Mouse (Mus musculus) erythroblast, adult 5-6 weeks (primary cell): Measurements from ENCODE around the gene Phyh. TPM values are rescaled to one million over a fixed set of nuclear protein-coding genes. Genes with fewer than 3 reads are reported as not detected.
"Not testable (repeated sequence)": the region's sequence is repeated elsewhere in the genome, so short reads cannot be mapped to it uniquely, and the experiment has no call there.

ENCODE experiments used
- ATAC-seq: replicated peaks from 2 replicates; pipeline ENCODE4 v1.8.0; 2016; ENCODE audit warnings: moderate number of reproducible peaks, mild to moderate bottlenecking, moderate TSS enrichment, inconsistent platforms; ENCODE audit not compliant: poor library complexity, low FRiP score, severe bottlenecking
- total RNA-seq, 2 experiments: library from RNA; stranded (forward) in 1 of 2; stranded (reverse) in 1 of 2; fragments of 150-400 nt in 1 of 2; fragments of 200-764, 138-1000 nt in 1 of 2; gene quantifications; 2 replicates each; pipeline versions ENCODE4 v1.2.3 to v1.2.4; 2015 to 2017; ENCODE audit warnings: low replicate concordance in 2 of 2

Phyh gene
- total RNA-seq, 2 experiments from 2014 or later, result 14.3 to 31.1 TPM

DNA sequence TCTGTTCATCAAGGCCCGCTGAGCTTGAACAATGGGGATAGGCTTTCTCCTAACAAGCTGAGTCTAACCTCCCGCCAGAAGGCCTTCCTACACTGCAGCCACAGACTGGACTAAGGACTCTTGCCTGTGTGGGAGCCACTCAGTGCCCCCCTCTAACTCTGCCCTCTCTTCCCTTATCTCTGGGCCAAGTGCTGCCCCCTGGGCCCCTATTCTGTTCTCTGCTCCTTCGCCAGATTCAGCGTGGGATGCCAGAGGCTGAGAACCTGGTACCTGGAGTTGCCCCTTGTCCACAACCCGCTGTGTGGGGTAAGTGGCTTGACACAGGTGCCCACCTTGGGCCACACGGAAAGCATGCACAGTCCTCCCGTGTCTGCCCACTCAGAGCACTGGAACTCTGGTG lies 4.9 kb upstream of the Phyh start:
- ATAC-seq, result no peak

DNA sequence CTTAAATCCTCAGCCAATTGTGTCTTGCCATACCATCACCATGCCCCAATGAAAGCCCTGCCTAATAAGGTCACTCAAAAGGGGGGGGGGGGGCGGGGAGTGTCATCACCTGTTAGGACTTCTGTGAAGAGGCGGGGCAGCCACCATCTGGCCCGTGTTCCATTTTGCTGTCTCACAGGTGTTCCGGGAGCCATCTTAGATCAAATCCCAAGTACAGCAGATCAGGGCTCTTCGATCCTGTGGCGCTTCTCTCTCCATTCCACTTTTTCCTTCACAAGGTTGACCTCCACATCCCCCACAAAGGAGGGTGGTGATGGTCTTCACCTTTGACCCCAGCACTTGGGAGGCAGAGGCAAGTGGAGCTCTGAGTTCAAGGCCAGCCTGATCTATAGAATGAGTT lies 2.8 kb upstream of the Phyh start:
- no peak for ATAC-seq

DNA sequence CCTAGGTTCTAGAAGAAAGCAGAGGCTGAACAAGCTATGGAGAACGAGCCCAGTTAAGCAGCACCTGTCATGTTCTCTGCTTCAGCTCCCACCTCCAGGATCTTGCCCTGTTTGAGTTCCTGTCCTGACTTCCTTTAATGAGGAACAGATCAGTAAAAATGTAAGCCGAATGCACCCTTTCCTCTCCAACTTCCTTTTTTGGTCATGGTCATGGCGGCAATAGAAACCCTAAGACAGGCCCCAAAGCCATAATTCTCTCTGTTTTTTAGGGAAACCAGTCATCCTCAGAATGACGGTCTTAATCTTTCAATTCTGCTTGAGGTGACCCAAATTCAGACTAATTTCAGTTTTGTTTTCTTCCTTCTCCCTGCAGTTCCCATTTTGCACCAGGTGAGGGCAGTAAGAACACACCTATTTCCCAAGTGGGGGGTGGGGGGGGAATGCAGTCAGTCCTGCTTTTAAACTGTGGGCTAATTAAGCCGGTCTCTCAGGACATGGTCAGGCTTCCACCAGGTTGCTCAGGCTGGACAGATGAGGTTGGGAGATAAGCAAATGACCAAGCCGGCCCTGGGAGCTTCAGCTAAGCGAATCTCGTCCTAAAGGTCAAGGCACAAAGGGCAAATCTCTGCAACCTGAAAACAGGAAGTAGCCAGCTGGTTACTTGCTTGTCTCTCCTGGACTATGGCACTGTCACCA lies 1.3 kb upstream of the Phyh start:
- 0 out of 2 replicates have a peak, but pooled peaks have one; percentile 39 for ATAC-seq

DNA sequence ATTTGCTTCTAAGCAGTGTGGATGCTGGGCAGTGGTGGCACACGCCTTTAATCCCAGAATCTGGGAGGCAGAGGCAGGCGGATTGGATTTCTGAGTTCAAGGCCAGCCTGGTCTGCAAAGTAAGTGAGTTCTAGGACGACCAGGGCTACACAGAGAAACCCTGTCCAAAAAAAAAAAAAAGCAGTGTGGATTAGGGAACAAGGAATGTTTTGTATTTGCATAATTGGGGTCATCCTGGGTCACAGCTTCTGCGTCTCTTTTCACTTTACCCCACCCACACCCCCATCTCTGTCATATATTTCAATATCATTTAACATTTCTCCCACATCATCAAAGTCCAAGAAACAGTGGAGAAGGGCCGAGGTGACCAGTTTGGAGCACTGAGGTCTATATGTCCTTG lies 2.2 kb downstream of the Phyh start:
- no peak for ATAC-seq

DNA sequence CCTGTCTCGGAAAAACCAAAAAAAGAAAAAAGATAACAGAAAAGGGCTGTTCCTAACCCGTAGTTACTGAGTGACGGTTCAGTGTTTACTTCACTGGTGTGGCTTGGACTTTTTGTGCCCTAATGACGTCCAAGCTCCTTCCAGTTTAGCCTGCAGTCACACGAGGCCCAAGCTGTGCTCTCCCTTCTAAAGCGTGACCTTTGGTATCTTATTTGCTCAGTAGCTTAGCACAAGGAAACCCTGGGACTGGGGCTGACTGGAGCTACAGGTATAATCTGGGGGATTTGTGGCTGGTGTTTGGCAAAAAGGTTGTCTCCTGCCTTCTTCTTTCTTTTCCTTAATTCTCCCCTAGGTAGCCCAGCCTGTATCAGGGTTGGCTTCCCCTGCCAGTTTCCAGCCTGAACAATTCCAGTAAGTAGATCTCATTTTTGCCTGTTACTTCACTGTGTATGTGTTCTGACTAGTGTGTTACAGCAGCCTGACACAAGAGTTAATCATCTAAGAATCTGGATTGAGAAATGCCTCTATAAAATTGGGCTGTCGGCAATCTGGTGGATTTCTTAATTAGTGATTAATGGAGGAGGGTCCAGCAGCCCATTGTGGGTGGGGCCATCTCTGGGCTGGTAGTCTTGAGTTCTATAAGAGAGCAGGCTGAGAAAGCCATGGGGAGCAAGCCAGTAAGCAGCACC lies 3.8 kb downstream of the Phyh start:
- ATAC-seq, result no peak

DNA sequence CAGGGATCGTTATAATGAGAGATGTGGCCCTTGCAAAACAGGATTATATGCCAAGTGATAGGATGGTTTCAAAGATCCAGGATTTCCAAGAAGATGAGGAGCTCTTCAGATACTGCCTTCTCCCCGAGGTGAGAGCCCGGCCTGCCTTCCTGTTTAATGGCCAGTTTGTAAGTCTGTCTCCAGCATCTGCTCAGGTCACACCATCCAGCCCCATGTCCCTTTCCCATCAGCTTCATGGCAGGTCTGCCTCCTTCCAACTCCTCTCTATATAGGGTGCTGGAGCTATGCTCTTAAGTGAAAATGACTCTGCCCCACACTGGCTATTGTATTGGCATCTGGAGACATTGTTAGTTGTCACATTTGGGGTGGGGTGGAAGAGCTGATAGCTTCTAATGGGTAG lies 8.6 kb downstream of the Phyh start:
- no peak for ATAC-seq

DNA sequence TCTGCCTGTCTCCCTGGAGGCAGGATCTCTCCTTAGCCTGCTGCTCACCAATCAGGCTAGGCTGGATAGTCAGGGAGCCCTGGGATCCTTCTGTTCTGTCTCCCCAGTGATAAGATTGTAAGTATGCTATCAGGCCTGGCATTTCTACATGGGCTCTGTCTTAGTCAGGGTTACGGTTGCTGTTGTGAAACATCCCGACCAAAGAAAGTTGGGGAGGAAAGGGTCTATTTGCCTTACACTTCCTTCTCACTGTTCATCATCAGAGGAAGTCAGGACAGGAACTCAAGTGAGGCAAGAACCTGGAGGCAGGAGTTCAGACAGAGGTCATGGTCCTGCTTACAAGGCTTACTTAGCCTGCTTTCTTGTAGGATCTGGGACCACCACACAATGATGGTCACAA lies 10.4 kb downstream of the Phyh start:
- no peak for ATAC-seq

DNA sequence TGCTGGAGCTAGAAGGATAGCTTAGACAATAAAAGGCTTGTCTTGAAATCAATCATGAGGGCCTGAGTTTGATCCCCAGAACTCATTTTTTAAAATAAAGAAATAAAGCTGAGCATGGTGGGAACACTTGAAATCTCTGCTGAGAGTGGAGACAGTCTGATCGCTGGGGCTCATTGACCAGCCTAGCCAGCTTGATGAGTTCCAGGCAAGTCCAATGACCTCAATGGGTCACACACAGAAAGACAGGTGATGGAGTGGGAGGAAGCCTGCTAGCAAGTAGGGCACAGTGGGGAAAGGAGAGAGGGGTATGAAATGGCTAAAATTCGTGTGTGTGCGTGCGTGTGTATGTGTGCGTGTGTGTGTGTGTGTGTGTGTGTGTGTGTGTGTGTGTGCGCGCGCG lies 15.7 kb downstream of the Phyh start:
- no peak for ATAC-seq

DNA sequence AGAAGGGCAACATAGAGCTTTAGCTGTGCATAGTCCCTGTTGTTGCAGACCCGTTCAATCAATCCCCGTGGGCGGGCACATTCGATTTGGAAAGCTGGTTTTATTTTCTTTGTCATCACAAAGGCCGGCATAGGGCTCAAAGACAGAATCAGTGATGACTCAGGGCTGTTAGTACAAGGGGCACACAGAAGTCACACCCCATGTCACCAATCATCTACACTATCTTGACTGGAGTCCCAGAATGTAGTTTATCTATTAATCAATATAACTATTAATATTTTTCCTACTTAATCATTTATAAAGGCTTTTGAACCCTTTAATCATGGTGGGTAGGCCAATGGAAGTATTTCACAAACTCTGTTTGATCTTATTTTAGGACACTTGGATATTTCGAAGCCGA lies 19.1 kb downstream of the Phyh start:
- ATAC-seq, result no peak

DNA sequence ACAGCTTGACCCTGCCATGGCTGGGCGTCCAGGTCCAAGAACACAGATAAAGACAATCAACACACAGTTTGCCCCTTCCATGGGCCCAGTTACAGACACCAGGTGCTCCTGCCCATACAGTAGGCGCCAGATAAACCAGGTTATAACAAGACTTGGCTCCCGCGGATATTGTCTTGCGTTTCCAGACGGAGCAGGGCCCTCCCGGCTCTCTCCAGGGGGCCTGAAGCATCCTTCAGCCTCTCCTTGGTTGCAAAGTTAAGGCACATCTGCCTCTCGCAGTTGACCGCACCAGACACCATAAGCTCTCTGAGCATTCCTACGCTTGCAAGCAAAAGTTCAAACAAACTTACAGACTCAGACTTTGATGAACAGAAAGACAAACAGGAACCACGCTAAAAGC lies 22.0 kb downstream of the Phyh start:
- ATAC-seq, result no peak

DNA sequence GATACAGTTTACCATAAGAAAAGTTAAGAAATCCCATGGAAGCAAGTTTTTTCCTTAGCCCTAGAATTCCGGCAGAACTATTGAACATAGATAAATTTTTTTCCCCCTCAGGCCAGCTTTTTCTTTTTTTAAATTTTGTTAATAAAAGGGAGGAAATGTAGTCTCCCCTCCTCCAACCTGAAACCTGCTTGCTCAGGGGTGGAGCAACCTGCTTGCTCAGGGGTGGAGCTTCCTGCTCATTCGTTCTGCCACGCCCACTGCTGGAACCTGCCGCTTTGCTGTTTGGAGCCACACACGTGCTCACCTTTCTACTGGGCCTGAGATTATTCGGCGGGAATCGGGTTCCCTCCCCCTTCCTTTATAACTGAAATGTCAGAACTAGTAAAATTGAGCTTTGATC lies 30.9 kb downstream of the Phyh start:
- not testable (repeated sequence) for ATAC-seq

DNA sequence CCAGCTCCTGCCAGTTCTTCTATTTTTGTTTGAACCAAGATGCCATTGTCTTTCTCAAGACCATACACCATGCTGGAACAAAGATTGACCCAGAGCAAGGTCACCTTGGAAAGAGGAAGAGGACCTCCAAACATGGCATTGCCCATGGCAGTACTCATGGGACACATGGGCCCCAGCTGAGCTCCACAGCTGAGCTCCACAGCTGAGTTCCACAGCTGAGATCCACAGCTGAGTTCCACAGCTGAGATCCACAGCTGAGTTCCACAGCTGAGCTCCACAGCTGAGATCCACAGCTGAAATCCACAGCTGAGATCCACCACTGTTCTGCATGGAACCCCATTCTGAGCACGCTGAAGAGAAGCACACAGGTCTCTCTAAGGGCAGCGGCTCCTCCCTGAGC lies 32.2 kb downstream of the Phyh start:
- no peak for ATAC-seq

DNA sequence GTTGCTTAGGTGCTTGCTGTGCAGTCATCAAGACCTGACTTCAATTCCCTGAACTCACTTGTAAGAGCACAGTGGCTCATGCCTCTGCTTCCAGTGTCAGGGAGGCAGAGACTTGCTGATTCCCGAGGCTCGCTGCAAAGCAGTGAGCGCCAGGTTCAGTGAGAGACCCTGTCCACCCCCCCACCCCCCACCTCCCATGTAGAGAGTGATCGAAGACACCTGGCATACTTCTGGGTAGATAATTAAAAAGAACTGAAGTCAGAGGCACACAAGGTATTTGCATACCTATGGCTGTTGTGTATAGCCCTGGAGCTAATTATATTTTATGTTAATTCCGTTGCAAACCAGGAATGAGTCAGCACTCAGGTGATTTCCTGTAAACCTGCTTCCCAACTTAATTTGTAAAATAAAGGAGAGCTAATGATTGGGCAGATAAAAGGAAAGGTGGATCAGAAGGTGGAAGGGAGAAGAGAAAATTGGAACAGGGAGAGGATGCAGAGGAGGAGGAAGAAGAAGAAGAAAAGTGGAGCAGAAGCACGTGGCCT lies 35.5 kb downstream of the Phyh start:
- no peak for ATAC-seq

DNA sequence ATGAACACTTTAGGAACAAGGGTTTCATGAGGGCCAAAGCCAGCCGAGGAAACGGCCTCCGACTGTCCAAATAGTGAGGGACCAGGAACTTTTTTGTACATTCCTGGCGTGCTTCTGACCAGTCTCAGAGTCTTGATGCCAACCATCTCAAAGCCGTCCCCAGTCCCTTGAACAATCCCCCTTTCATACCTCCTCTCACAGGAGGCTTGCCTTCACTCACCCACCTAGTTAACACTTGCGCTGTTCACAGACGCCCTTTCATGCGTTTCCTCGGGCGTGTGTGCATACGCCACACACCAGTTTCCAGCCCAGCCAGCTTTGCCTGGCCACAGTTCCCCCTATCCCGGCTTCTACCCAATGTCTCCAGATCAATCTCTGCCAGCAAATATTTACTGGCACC lies 39.2 kb downstream of the Phyh start:
- no peak for ATAC-seq

DNA sequence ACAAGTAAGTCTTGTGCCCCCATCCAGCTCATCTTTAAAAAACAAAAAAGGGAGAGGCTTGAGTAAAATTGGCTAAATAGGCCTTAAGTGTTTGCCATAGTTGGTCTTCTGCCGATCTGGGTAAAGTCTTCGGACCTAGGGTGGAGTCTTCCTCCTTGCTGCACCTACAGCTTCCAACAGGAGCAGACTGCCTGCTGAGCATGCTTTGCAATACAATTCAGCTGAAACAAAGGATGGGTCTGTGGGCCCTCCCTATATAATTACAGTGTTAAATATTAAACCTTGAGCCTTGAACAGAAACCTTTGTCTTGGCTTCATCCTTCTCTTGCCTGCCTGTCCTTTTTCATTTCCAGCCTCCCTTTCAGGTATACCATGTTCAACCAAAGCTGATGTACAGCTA lies 49.0 kb downstream of the Phyh start:
- ATAC-seq, result no peak

DNA sequence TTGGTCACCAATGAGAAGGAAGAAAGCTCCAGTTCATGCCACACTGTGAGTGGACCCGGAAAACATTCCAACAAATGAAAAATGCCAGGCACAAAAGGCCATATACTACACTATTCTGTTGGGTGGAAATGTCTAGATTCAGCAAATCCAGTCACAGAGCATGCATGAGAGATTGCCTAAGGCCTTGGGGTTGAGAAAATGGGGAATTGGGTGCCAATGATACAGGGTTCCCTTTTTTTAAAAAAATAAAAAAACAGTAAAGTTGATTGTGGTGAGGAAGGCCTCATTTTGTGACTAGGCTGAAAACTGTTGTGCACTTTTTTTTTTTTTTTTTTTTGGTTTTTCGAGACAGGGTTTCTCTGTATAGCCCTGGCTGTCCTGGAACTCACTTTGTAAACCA lies 50.3 kb downstream of the Phyh start:
- ATAC-seq, result no peak

DNA sequence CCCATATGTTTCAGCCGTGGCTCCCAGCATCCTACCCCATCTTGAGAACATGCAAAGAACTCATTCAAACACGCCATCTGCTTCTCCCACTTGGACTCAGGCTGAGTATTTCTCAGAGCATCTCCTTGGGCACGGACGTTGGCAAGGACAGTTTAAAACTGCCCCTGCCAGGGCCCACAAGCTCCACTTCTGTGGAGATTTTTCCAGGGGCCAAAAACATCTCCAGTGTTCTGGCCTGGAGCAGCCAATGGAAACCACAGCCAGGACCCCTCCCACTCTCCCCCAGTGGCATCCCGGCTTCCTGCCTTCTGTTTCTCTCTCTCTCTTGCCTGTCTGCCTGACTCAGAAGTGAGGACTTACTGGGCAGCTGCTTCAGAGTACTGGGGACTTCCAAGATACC lies 57.0 kb downstream of the Phyh start, which contains the start of gene Ucma:
Gene Ucma (plus strand): TSS at position 316 of the 400 bp plus-strand sequence.
- ATAC-seq, result no peak

DNA sequence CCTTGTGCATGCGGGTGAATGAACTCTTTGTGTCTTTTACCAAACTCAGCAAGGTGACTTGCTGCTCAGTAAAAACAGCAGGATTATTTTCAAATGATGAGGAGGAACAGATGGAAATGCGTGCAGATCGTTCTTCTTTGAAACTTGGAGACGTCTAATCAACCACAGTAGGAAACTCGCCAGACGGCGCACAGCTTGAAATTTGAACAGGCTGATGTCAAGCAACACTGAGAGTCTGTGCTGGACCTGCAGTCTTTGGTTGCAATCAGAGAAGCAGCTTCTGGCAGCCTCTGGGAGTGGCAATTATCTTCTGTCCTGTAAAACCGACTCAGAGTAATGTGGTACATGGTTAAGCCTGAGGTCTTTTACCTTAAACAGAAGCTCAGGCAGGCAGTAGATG lies 59.3 kb downstream of the Phyh start:
- ATAC-seq, result no peak

DNA sequence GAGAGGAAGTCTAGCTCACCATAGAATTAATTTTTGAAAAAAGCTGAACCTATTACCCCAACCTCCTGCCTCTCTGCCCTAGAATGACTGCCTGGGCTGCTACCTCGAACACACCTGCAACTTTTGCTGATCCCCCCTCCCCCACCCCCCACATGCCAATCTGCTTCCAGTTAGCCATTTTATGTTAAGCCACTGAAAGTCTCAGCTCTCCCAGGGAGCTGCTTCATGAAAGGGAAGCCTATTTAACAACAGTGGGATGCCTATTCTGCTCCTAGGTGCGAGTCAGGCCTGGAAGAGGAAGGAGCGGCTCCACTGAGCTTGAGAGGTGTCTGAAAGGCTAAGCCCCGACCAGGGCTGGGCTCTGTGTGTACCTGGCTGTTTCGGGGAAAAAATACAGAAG lies 65.2 kb downstream of the Phyh start:
- ATAC-seq, result no peak

DNA sequence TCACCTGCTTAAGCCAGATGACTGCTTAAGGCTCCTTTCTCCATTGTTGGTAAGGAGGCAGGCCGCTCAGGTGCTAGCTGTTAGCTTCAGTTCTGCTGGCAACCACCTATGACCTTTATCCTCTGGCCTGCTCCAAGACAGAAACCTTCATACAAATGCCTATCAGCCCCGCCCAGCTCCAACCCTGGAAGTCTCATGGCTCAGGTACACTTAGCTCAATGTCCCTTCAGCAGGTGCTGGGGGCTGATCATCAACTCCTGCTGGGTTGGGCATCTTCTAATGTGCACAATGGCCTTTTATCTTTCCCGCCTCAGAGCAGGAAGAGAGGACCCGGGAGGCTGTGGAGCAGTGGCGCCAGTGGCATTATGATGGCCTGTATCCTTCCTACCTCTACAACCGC lies 66.2 kb downstream of the Phyh start:
- no peak for ATAC-seq

DNA sequence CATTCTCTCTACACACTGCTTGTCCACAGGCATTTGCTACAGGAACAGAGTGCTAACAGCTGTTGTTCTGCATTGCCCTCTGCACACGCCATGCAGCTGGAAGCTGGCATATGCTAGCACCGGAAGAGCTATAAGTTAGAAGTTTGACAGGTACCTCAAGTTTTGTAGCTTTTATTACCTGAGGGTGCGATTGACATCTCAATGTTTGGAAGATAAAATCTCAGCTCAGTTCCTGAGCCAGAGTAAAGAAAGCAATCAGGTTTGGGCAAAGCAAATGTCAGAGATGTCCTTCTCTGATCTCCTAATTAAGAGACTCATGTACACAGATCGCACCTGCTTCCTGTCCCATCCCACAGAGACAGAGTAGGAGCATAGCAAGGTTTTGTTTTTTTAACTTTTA lies 68.0 kb downstream of the Phyh start:
- ATAC-seq, result no peak
